Mouse (Mus musculus) cerebellum, adult 2 months (tissue): ENCODE measurements around the gene Dnal1.

ENCODE experiments used
- CTCF ChIP-seq: fragments of 200-500 bp; IDR thresholded peaks from 2 replicates; pipeline ENCODE4 v1.5.1; 2011; ENCODE audit warnings: low read depth, mild to moderate bottlenecking, control low read depth, low read length, moderate library complexity, borderline replicate concordance; ENCODE audit not compliant: insufficient read depth
- POLR2A ChIP-seq: fragments of 200-500 bp; IDR thresholded peaks from 2 replicates; pipeline ENCODE4 v1.6.1; 2011; ENCODE audit warnings: low read length, control low read depth, borderline replicate concordance; ENCODE audit not compliant: insufficient read depth

DNA sequence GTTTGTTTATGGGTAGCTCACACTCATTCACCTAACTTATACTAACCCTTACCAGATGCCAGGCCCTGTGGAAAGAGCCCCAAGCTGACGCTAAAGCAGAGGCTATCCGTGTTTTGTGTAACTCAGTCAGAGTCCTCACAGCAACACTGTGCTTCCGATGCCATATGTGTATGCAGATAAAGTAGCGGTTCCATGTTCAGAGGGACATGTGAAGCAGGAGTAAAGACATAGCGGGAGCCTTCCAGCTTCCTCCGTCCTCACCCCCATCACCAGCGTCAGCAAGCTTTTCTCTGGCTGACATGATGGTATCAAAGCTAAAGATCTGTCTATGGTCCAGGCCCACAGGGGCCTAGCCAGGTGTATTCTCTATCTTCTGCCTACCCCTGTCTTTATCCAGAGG, 77.0 kb downstream of the Dnal1 start:
- TF ChIP-seq CTCF (no peak), POLR2A (no peak)
